Mouse (Mus musculus): ENCODE measurements at regions not wholly inside any gene's neighbourhood (a gene's known extent, or its start where the extent isn't known, plus 50 kb on each side); places are given as distances from the start of the nearest gene placed in this dataset.
A peak's percentile ranks its signal among the peaks of the same experiment; 100 is the strongest.

DNA sequence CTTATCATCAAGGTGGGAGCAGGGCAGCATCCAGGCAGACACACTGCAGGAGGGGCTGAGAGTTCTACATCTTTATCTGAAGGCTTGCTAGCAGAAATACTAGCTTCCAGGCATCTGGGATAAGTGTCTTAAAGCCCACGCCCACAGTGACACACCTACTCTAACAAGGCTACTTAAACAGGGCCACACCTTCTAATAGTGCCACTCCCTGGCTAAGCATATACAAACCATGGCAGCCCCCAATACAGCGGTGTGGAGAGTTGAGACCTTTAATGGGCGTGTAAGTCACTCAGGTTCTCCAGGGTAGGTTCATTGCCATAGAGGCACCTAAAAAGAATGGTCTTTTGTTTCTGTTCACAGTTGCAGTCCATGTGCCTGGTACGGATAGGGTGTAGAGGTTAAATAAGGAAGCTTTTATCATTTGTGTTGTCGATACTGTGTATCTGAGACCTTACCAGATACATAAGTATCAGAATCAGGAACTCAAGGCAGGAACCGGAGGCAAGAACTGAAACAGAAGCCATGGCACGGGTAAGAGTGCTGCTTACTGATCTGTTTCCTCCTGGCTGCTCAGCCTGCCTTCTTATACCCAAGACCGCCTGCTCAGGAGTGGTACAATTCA is 69.0 kb upstream of the Atrnl1 start:
- DNase-seq: no peak

DNA sequence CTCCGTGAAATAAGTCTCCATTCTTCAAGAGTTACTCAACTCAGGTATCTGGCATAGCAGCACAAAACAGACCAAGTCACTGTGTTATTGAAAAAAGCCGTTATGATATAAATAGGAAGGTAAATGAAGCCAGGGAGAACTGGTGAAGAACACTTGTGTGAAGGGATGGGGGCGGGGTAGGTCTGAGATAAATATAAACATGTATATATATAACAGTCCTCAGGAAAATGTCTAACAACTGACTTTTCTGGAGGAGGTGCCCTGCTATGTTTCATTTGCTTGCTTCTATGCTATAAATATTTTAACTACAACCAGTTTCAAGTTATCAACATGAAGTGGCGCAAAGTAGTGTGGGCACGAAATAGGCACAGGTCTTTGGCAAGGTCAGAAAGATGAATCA is 68.3 kb upstream of the Atrnl1 start:
- DNase-seq: no peak

DNA sequence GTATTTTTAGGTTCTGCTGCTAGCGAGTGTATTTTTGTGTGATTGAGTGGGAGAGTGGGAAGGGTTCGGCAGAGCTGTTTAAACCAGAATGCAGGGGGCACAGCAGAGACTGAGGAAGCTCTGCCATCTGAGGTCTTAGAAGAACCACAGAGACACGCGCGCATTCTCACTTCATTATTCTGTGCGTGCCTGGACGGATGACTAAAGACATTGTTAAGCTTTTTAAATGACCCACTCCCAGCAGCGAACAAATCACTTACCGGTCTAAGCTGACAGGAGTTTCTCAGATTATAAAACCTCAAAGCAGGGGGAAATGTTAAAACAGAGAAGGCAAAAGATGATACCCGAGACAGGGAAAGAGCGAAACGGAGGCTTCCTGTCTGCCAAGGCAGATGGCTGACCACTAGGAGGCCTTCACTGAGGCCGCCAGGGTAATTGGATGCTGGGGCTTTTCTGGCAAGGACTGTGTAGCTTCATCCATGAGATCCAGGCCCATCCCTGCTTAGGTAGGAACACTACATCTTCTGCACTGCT is 67.1 kb upstream of the Atrnl1 start:
- peak; percentile 81 for DNase-seq

DNA sequence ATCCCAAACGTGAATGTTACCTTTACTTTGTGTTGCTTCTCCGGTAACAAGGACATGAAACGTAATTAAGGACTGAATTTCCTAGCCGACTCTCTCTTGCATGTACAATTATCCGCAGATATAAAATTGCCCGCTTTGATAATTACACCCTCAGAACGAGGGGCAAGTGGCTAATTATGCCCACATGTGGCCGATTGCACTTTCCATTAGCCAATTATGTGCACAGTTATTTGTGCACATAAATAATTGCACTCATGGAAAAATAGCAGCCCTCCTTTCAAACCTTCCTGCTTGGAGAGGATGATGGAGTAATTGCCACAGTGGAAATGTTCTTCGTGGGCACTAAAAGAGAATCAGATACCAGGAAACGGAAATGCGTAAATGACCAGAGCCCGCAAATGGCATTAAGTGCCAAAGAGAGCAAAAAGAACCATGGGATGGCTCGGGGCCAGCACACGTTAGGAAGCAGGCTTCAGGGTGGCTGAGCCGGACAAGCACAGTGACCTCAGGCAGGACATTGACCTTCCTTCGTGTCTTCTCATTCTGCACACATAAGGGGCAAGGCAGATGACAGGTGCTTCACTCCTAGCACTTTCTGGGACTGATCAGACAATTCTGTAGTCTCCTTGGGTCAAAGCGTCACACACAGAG is 66.5 kb upstream of the Atrnl1 start:
- DNase-seq: no peak

DNA sequence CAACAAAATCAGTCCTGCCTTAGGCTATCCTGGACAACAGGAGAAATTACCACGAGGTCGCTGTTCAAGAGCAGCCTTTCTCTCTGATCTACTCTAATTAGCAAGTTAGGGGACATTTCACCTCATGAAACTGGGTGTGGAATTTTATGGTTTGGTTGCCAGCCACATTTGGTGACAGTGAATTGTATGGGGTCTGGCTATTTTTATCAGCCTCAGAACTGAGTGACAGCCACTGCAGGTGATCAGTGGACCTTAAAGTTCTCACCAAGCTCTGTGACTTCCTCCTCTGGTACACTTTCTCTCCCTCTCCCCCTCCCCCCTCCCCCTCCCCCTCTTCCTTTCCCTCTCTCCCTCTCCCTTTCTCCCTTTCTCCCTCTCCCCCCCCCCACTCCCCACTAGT is 65.8 kb upstream of the Atrnl1 start:
- DNase-seq: no peak

DNA sequence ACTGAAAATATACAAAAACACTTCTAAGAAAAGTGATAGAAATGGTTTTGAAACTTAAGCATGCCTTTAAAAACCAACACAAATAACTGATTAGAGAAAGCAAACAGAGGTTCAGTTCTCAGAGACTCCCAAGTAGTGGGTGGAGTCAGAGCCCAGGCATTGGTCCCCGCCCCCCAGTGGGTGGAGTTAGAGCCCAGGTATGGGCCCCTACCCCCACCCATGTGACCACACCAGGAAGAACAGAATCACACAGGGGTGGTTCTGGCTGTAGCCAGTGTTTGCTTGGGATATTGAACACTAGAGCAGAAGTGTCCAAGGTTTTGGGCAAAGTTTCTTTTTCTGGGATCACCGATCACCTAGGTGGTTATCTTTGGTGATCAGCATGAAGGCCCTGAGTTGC is 64.8 kb upstream of the Atrnl1 start:
- no peak for DNase-seq

DNA sequence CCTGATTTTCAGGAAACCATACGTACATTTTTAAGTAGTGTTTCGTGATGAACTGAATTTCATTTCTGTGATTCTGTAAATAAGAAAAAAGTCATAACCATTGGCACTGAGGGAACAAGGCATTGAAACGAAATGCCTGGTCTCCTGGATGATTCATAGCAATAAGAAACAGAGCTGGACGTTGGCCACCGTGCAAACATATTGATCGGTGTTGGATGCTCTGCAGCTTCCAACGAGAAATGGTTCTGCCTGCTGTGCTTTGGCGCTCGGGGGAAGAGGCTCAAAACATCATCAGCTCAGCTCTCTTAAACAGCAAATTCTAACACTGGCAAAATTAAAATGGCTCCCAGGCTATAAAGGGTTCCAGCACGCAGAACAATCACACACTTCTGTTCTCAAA is 64.3 kb upstream of the Atrnl1 start:
- peak; percentile 32 for DNase-seq

DNA sequence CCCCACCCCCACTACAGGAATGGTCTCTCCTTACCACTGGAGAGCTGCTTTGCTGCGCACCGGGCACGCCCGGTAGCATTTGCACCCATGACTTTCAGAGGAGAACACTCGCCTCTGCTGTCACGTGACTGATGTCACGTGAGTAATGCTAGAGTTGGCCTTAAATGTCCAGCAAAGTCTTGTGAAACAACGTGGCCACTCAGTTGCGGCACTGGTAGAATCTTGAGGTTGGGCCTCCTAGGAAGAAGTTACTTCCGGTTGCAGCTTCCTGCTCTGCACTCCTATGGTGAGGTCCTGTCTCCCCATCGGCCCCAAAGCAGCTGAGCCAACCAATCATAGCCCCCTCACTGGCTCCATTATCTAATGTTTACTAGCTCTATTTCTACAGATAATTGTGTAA is 62.7 kb upstream of the Atrnl1 start:
- DNase-seq: no peak

DNA sequence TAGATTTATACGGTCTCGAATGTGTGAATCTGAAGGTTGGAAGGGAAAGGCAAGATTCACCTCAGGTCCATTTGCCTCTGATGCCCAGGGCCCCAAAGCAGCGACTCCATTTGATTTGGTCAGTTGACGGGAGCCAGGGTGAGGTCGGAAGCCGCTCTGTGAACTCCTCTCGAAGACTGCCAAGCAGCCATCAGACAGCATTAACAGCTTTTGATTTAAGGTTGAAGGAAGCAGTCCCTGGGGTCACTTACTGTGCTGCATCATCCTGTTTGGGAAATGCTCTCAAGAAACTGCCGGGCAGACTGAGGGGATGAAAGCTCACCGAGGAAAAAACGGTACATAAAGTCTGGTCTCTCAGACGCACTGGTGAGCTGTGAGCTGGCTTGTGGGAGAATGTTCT is 62.2 kb upstream of the Atrnl1 start:
- no peak for DNase-seq

DNA sequence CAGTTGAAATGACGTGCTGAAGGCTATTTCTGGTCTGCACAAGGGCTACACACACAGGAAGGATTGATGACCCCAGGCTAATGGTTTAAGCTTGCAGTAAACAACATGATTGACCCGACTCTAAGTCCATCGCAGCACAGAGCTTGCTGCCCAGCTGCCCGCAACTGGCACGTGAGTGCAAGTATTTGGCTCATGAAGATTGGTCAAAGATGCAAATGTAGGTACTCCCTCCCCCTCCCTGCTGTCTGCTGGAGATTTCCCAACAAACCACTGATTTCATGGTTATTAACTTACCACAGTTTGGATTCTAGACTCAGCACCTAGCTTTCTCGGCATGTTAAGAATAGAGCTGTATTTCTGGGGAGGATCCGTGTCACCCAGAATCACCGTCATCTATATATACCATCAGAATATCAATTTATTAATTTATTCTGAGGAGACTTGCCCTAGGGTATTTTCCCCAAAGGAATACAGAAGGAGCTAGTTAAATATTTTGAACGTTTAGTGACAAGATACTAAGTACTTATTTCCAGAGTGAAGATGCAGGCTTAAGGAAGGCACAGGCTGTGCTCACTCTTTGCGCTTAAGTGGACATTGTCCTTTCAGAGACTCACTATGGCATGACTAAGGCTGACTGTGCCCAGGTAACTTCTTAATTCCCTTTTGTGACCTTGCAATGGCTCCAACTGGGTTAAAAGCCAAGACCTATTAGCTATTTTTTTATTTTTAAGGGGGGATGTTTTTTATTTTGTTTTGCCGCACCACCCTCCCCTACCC is 57.7 kb upstream of the Atrnl1 start:
- DNase-seq: no peak

DNA sequence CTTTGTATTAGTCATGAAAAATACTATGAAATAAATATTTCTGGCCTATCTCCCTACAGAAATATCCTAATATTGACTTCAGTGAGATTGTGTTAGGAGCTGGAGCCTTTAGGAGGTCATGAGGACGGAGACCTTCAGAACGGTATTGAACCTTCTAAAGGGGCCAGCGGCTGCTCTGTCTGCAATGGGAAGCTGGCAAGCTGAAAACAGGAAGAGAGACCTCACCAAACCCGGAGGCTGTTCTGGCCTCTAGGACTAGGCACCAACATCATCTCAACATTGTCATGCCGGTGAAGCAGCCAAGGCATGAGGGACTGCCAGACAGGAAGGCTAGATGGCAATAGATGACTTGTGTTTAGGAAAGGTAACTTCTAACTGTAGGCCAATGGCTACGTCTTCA is 56.7 kb upstream of the Atrnl1 start:
- DNase-seq: no peak

DNA sequence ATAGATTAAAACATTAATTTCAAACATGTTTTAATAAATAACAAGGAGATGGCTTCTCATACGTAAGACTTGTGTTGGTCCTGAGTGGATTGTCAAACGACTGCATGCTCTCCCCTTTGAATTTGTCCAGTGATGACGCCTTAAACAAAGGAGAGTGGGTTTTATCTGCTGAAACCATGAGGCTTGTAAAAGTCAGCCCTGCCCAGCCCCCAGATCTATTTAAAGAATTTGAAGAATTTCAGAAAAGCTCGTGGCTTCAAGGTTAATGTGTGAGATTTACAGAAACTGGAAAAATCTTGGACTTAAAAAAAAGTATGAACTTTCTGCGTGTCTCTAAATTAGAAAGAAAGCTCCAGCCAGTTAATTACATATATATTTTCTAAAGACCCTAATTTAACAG is 55.5 kb upstream of the Atrnl1 start:
- no peak for DNase-seq

DNA sequence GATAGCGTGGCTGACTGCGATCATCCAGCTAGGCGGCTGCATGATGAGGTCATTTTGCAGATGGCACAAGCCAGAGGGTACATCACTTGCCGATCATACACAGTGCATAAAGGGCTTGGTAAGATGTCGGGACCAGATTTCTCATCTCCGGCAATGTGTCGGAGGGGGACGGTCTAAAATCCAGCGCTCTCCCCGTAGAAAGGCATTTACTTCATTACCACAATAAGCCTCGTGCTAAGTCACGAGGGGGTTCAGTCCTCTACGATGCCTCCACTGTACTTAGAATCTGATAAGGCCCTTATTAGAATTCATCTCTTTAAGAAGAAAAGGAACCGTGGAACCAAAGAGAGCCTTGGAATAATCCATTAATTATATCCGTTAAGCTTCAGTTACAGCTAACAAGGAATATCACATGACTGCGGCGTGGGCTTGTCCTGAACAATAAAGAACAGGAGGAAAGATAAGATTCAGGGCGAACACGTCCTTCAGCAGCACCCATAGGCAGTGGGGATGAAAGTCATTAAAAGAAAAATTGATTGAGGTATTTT is 52.3 kb upstream of the Atrnl1 start:
- DNase-seq: no peak

DNA sequence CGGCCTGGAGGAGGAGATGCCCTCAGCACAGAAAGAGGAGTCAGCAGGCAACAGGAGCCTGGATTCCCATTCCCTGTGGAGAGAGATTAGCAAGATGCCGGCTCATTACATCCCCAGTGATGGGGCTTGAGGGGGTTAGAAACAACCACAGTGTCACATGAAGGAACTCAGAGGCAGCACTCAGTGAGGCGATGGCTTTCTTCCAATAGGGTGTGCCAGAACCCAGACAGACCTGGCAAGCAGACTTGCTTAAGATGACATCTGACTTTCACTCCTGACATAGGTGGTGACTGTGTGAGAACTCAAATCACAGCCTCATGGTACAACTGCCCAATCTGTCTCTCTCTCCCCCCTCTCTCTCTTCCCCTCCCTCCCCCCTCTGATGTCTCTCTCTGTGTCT is 50.1 kb upstream of the Atrnl1 start:
- DNase-seq: no peak

All from layer of hippocampus, adult 9-11 months (tissue).